Comparison of ENCODE assay signal across 12 mouse cellular contexts in genomic region chrX:99148061-99148905, GRCm38 (mm10). TPM values are rescaled to one million over a fixed set of nuclear protein-coding genes. Genes with fewer than 3 reads are reported as not detected.
A peak's percentile ranks its signal among the peaks of the same experiment; 100 is the strongest.
DNase-seq lines count a peak whose midpoint lies in the region; ATAC-seq and TF ChIP-seq lines count a peak whose summit lies in the region.
"Had no signal": no experiment of that assay in that cellular context is flagged by ENCODE, and none has a peak within 500 bp of the region (broad histone marks: within the 10 kb centered on the region; RNA-seq: fewer than 3 reads in every experiment).

No protein-coding gene starts in this region.

- no peak overlapping the region for H3K4me3 ChIP-seq in lung, embryonic 14.5 days (ENCODE audit: low read depth, low read length)
- no peak overlapping the region for H3K4me3 ChIP-seq in forebrain, embryonic 15.5 days
- no peak overlapping the region for H3K4me3 ChIP-seq in neural tube, embryonic 14.5 days (ENCODE audit: low read depth, low read length)
- H3K4me3 ChIP-seq: myocyte had no signal

- WGBS in lung, embryonic 14.5 days, result 49% methylated on average over 11 of the region's 11 CpGs
- WGBS in forebrain, embryonic 15.5 days, result 28% methylated on average over 9 of the region's 11 CpGs
- WGBS in neural tube, embryonic 14.5 days, result 47% methylated on average over 10 of the region's 11 CpGs

- 0 out of 2 replicates have a peak, but pooled peaks have one; percentile 2 for ATAC-seq in lung, embryonic 14.5 days (ENCODE audit: insufficient read depth)
- ATAC-seq in forebrain, embryonic 15.5 days (replicated peaks), result peak; percentile 42
- peak; percentile 41; the same call in 1 of the 2 replicates for ATAC-seq in neural tube, embryonic 14.5 days (ENCODE audit: low read depth)

- no peak overlapping the region for H3K4me2 ChIP-seq in lung, embryonic 14.5 days
- H3K4me2 ChIP-seq in forebrain, embryonic 15.5 days (replicated peaks), result no peak overlapping the region
- H3K4me2 ChIP-seq in neural tube, embryonic 14.5 days (ENCODE audit: low read depth, low read length), result no peak overlapping the region

- no peaks in the 10 kb centered on the region for H3K9me3 ChIP-seq in lung, embryonic 14.5 days (ENCODE audit: low read depth, low read length)
- no peaks in the 10 kb centered on the region for H3K9me3 ChIP-seq in forebrain, embryonic 15.5 days
- H3K9me3 ChIP-seq in neural tube, embryonic 14.5 days (ENCODE audit: control insufficient read depth, low read length), result no peaks in the 10 kb centered on the region

- no peaks in the 10 kb centered on the region for H3K27me3 ChIP-seq in lung, embryonic 14.5 days (ENCODE audit: insufficient read depth, low read length)
- no peaks in the 10 kb centered on the region for H3K27me3 ChIP-seq in forebrain, embryonic 15.5 days
- H3K27me3 ChIP-seq in neural tube, embryonic 14.5 days (ENCODE audit: control insufficient read depth, insufficient read depth, low read length), result no peaks in the 10 kb centered on the region

- peak; percentile 39 for DNase-seq in lung, embryonic 14.5 days
- DNase-seq in lung, postnatal 14 days, result no peak
- DNase-seq in kidney, adult 18-20 months, result peak; percentile 67
- no peak for DNase-seq in frontal cortex, postnatal 25 days (ENCODE audit: low spot score in 2 of 2)
- DNase-seq in left cerebral cortex, adult 18-20 months (ENCODE audit: low spot score in 2 of 2), result no peak
- DNase-seq: adrenal gland, adult 8-10 months; spleen, adult 18-20 months; thymus, postnatal 25 days had no signal

- no peak for TF ChIP-seq CTCF in lung, embryonic 14.5 days (IDR thresholded peaks at IDR 0.05; ENCODE audit: low read depth)

- H3K4me1 ChIP-seq in lung, embryonic 14.5 days (ENCODE audit: insufficient read depth), result no peaks in the 10 kb centered on the region
- peaks cover 96% of the 10 kb centered on the region for H3K4me1 ChIP-seq in forebrain, embryonic 15.5 days
- no peaks in the 10 kb centered on the region for H3K4me1 ChIP-seq in neural tube, embryonic 14.5 days (ENCODE audit: control insufficient read depth, insufficient read depth, low read length)

- H3K27ac ChIP-seq in lung, embryonic 14.5 days (ENCODE audit: low read depth), result no peak overlapping the region
- H3K27ac ChIP-seq in forebrain, embryonic 15.5 days (replicated peaks), result peak overlapping the region; percentile 82
- H3K27ac ChIP-seq in neural tube, embryonic 14.5 days (ENCODE audit: low read depth, low read length), result no peak overlapping the region
- H3K27ac ChIP-seq: liver, embryonic 14.5 days had no signal

- peaks cover 40% of the 10 kb centered on the region; the same call in 1 of the 2 replicates for H3K36me3 ChIP-seq in lung, embryonic 14.5 days (ENCODE audit: insufficient read depth)
- H3K36me3 ChIP-seq in forebrain, embryonic 15.5 days, result peaks cover 13% of the 10 kb centered on the region
- 0 out of 2 replicates have a peak, but pooled peaks cover 5% of the 10 kb centered on the region for H3K36me3 ChIP-seq in neural tube, embryonic 14.5 days (ENCODE audit: control insufficient read depth, insufficient read depth, low read length)

- no peak overlapping the region for H3K9ac ChIP-seq in lung, embryonic 14.5 days
- no peak overlapping the region for H3K9ac ChIP-seq in forebrain, embryonic 15.5 days (replicated peaks)
- no peak overlapping the region for H3K9ac ChIP-seq in neural tube, embryonic 14.5 days (replicated peaks; ENCODE audit: low read depth, low read length)
- H3K9ac ChIP-seq: liver, embryonic 14.5 days had no signal

RNA-seq across cellular contexts. Expression of gene Efnb1, which starts 12.4 kb away (rescaled TPM):
- 46.0 and 48.9 TPM in 2 replicates for polyA plus RNA-seq in lung, embryonic 14.5 days (2014; fragmentation: Nextera tagmentation; extraction: Ambion mirVana)
- 74.8 and 86.5 TPM in 2 replicates for polyA plus RNA-seq in forebrain, embryonic 15.5 days (2015; fragmentation: Nextera tagmentation; extraction: Ambion mirVana)
- polyA plus RNA-seq in neural tube, embryonic 14.5 days (2014; fragmentation: Nextera tagmentation; extraction: Ambion mirVana), result 10.1 and 21.5 TPM in 2 replicates
- 10 to 100 TPM; 22.2 to 22.9 TPM for total RNA-seq in left cerebral cortex, adult 18-20 months (2021)

Comparison
In these comparisons a context has a peak if more than half of its experiments do, and no peak if none do; other contexts are left out.
1. DNase-seq: peak in lung, embryonic 14.5 days (single experiment) and kidney, adult 18-20 months (single experiment); none in lung, postnatal 14 days (single experiment), frontal cortex, postnatal 25 days (0 of 2) and left cerebral cortex, adult 18-20 months (0 of 2).
2. Peak in every context shown above with its lines, with median percentiles within 50 percentile points of each other: ATAC-seq.